Mouse (Mus musculus) heart, adult 2 months (tissue): ENCODE data around the gene Pbx1. TPM values are rescaled to one million over a fixed set of nuclear protein-coding genes. Genes with fewer than 3 reads are reported as not detected.
"Not testable (repeated sequence)": the region's sequence is repeated elsewhere in the genome, so short reads cannot be mapped to it uniquely, and the experiment has no call there.

Source experiments
- DNase-seq, 2 experiments: peaks; one replicate each; pipeline ENCODE4 v3.0.0; 2021
- H3K27ac ChIP-seq: fragments of 200-600 bp; 2 replicates; pipeline ENCODE4 v1.8.1; 2022
- H3K27me3 ChIP-seq: fragments of 200-500 bp; 2 replicates; pipeline ENCODE4 v1.6.1; 2012; ENCODE audit warnings: mild to moderate bottlenecking, low read length, inconsistent platforms, mixed read lengths; ENCODE audit not compliant: control insufficient read depth, insufficient read depth
- H3K36me3 ChIP-seq: fragments of 200-500 bp; 2 replicates; pipeline ENCODE4 v1.6.1; 2012; ENCODE audit warnings: low read length, inconsistent platforms; ENCODE audit not compliant: control insufficient read depth, insufficient read depth
- H3K4me1 ChIP-seq: fragments of 200-500 bp; 2 replicates; pipeline ENCODE4 v1.6.1; 2011; ENCODE audit warnings: low read length; ENCODE audit not compliant: control insufficient read depth, insufficient read depth
- H3K4me3 ChIP-seq: fragments of 200-600 bp; 2 replicates; pipeline ENCODE4 v1.8.1; 2022
- H3K79me2 ChIP-seq: fragments of 200-500 bp; replicated peaks from 2 replicates; pipeline ENCODE4 v1.6.1; 2012; ENCODE audit warnings: mild to moderate bottlenecking, inconsistent platforms, low read length, moderate library complexity, mixed read lengths; ENCODE audit not compliant: control insufficient read depth, insufficient read depth
- H3K9ac ChIP-seq: fragments of 200-500 bp; 2 replicates; pipeline ENCODE4 v1.6.1; 2012; ENCODE audit warnings: low read depth, mild to moderate bottlenecking, control low read depth, inconsistent platforms, low read length, mixed read lengths
- CTCF ChIP-seq: fragments of 200-600 bp; IDR thresholded peaks from 2 replicates; pipeline ENCODE4 v1.8.1; 2022; ENCODE audit warnings: antibody characterized with exemption, mild to moderate bottlenecking, moderate library complexity
- EP300 ChIP-seq: fragments of 200-500 bp; IDR thresholded peaks from 2 replicates; pipeline ENCODE4 v1.6.1; 2011; ENCODE audit warnings: low read depth, low read length, control low read depth; ENCODE audit not compliant: insufficient read depth
- POLR2A ChIP-seq: fragments of 200-500 bp; IDR thresholded peaks from 2 replicates; pipeline ENCODE4 v1.6.1; 2011; ENCODE audit warnings: mild to moderate bottlenecking, low read depth, low read length, control low read depth; ENCODE audit not compliant: insufficient read depth
- WGBS: fragments of 180-500 bp; shearing (Covaris S2); methylation state at CpG from one replicate; pipeline ENCODE4 v1.1.7; 2018; 5-methylcytosine and 5-hydroxymethylcytosine counted together
- intact Hi-C: fragments of 180-260 bp; cut with DNase I; formaldehyde crosslinking; loops from one replicate; pipeline ENCODE4 v1.15.1; 2025
- long read RNA-seq: library from polyadenylated mRNA; stranded (forward); transcript quantifications from one replicate; pipeline ENCODE4 v2.0.0, GENCODE M21; 2021
- polyA plus RNA-seq: library from polyadenylated mRNA; depleted of rRNA; stranded (reverse); fragments of >200 nt; gene quantifications from 2 replicates; pipeline ENCODE4 v1.2.3, GENCODE M21; 2012; rRNA removed
- total RNA-seq, 2 experiments: library from RNA; stranded (reverse); gene quantifications; 2 replicates each; pipeline ENCODE4 v1.2.3; 2021

The Pbx1 gene
- total RNA-seq (10 to 100 TPM; 52.8 to 54.7 TPM), polyA plus RNA-seq (33.1 and 47.6 TPM in 2 replicates)
- long read RNA-seq, partial matches to known transcripts = 3 of 9 reads
- long read RNA-seq, other reads (novel, unspliced or antisense) = 6 of 9 reads

DNA sequence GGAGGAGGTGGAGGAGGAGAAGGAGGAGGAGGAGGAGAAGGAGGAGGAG, at the start of gene Pbx1:
Gene Pbx1 (minus strand): TSS at position 39 of the 49 bp plus-strand sequence.
- not testable (repeated sequence) for H3K36me3 ChIP-seq, H3K79me2 ChIP-seq, H3K4me1 ChIP-seq, H3K27me3 ChIP-seq, DNase-seq
- Histone ChIP-seq H3K9ac (peak within 1 kb of the TSS; percentile 83), H3K27ac (peak within 1 kb of the TSS; percentile 94), H3K4me3 (peak within 1 kb of the TSS; percentile 77)
- intact Hi-C loops = loop anchor here (5.0 to 10.0 kb wide), 3 partner anchors 145 to 337 kb away; no protein-coding TSS in a partner anchor

DNA sequence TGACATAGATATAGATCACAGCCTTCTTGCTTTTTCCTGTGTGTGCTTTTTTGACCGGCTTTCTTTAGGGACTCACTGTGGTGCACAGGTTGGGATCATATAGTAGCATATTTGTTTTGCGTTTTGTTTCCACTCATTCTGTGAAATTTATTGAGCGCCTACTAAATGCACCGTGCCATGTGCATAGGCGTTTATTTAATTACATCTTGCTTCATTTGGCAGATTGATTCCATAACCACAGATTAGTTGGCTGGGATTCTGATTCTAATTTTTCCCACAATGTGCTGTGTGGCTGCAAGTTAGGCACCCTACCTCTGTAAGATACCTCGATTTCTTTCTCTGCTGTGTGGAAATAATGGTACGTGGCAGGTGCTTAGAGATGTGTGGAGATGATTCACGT, 47.6 kb upstream of the Pbx1 start:
- no peak for DNase-seq
- Histone ChIP-seq H3K27ac (no peak overlapping the region), H3K4me3 (no peak overlapping the region), H3K4me1 (0 out of 2 replicates have a peak, but pooled peaks cover 3% of the 10 kb centered on the region), H3K36me3 (peaks cover 5% of the 10 kb centered on the region; the same call in 1 of the 2 replicates), H3K79me2 (no peaks in the 10 kb centered on the region), H3K27me3 (no peaks in the 10 kb centered on the region), H3K9ac (no peak overlapping the region)
- no peak for TF ChIP-seq POLR2A
- TF ChIP-seq EP300 = no peak
- TF ChIP-seq CTCF = no peak
- intact Hi-C loops = no loop called here
- 87% methylated on average over 8 of the region's 8 CpGs for WGBS

DNA sequence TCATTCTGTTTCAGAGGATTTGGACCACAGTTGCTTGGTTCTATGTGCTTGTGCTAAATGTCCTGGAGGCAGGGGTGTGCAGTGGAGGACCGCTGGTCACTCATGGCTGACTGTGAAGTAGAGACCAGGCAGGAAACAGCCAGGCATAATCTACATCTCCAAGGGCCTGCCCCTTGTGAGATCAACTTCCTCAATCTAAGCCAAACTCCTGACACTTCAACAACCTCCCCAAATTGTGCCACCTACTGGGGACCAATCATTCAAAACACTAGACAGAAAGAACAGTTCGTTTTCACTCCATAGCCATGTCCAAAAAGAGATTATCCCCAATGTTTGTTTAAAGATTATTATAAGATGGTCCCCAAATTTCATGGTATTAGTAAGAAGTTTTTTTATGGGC, 46.8 kb upstream of the Pbx1 start:
- Histone ChIP-seq H3K27me3 (no peaks in the 10 kb centered on the region), H3K4me1 (0 out of 2 replicates have a peak, but pooled peaks cover 3% of the 10 kb centered on the region), H3K27ac (no peak overlapping the region), H3K9ac (no peak overlapping the region), H3K36me3 (peaks cover 5% of the 10 kb centered on the region; the same call in 1 of the 2 replicates), H3K79me2 (no peaks in the 10 kb centered on the region), H3K4me3 (no peak overlapping the region)
- DNase-seq = no peak
- 59% methylated on average over 2 of the region's 2 CpGs for WGBS
- intact Hi-C loops = no loop called here
- no peak for TF ChIP-seq EP300
- peak; percentile 32 for TF ChIP-seq CTCF
- TF ChIP-seq POLR2A = no peak

DNA sequence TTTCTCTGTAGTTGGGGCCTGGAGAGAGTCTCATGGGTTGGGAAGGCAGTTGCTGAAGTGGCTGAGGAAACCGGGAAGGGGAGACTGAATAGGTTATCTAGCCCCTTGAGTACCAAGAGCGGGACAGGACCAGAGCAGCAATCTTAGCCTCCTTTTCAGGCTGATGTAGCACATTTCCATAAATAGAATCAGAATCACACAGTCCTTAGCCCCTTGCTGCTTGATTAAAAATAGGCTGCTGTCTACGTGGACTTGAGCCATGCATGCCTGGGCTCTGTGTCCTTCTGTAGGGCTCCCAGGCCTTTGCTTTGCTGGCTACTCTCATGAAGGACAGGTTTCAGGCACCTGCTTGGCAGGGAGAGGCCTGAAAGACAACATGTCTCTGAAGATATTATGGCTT, 44.8 kb upstream of the Pbx1 start:
- no peak overlapping the region for H3K9ac ChIP-seq

DNA sequence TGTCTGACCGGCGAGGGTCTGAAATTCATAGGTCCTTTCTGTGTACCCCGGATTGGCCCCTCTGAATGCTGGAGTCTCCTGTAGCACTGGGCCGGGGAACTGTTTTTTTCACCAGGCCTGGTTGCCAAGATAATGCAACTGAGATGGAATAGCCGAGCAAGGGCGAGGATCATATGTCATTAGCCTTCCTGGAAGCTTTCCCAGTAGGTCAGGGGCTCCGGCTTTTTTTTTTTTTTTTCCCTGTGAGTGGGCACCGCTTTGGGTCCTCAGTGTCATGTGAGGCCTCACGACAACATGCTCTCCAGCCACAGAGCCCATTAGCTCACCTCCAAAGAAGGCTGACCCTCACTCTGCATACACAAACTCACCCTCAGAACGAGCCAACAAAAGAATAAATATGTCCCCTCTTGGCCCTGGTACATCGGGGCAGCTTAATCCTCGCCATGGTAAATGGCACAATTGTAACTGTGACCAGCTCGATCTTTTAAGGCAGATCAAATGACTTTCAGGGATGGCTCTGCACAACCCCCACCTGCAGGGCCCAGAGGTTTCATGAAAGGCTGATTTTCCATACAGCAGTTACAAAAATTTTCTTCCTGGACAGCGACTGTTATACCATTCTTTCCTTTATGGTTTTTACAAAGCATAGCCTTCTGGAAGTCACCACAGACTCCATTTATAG, 44.3 kb upstream of the Pbx1 start:
- no peaks in the 10 kb centered on the region for H3K79me2 ChIP-seq
- H3K36me3 ChIP-seq = peaks cover 5% of the 10 kb centered on the region; the same call in 1 of the 2 replicates
- 0 out of 2 replicates have a peak, but pooled peaks cover 3% of the 10 kb centered on the region for H3K4me1 ChIP-seq
- WGBS = 54% methylated on average over 14 of the region's 14 CpGs
- peak in 1 of 2 experiments; percentile 20 for DNase-seq
- intact Hi-C loops = no loop called here
- no peak overlapping the region for H3K9ac ChIP-seq
- H3K27me3 ChIP-seq = no peaks in the 10 kb centered on the region
- TF ChIP-seq CTCF = no peak
- TF ChIP-seq POLR2A = no peak
- TF ChIP-seq EP300 = no peak
- H3K27ac ChIP-seq = peak overlapping the region; percentile 67
- H3K4me3 ChIP-seq = no peak overlapping the region

More for the DNA sequence above, 44.8 kb upstream of the Pbx1 start:
- peaks cover 5% of the 10 kb centered on the region; the same call in 1 of the 2 replicates for H3K36me3 ChIP-seq
- TF ChIP-seq EP300 (peak; percentile 31; the same call in 1 of the 2 replicates), POLR2A (0 out of 2 replicates have a peak, but pooled peaks have one; percentile 26), CTCF (no peak)
- peak overlapping the region; percentile 67 for H3K27ac ChIP-seq
- peak; percentile 28 to 72 for DNase-seq
- no peaks in the 10 kb centered on the region for H3K27me3 ChIP-seq
- no peaks in the 10 kb centered on the region for H3K79me2 ChIP-seq
- intact Hi-C loops = no loop called here
- 0 out of 2 replicates have a peak, but pooled peaks cover 3% of the 10 kb centered on the region for H3K4me1 ChIP-seq
- H3K4me3 ChIP-seq = no peak overlapping the region
- WGBS = 36% methylated on average over 3 of the region's 3 CpGs

DNA sequence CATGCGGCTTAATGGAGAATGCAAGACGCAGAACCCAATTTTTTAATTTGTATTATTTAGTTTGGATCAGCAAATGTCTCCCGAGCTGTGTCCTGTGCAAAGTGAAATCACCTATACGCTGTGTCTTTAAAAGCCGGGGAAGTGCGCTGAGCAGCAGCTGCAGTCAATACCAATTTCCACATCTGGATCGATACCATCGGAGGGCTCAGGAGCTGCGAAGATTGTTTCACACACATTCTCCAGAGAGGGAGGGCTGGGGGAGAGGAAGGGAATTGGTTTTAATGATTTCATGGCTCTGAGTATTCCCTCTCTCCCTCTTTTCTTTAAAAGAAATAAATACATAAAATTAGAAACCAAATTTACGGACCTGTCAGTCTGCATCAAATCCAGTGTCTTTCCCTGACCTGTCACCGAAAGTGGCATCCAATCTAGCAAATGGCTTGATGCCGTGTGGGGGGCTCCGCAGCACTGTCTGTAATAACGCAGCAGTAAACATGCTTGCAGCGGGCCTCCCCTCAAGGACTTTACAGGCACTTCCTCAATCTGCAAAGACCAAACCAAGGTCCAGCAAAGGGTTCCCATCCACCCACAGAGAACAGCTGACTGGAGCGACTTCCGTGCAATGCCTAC, 43.6 kb upstream of the Pbx1 start:
- H3K27ac ChIP-seq = peak overlapping the region; percentile 7; the same call in 1 of the 2 replicates
- WGBS = 93% methylated on average over 17 of the region's 17 CpGs
- peaks cover 5% of the 10 kb centered on the region; the same call in 1 of the 2 replicates for H3K36me3 ChIP-seq
- H3K27me3 ChIP-seq = no peaks in the 10 kb centered on the region
- DNase-seq = no peak
- intact Hi-C loops = no loop called here
- no peak for TF ChIP-seq CTCF
- TF ChIP-seq POLR2A = no peak
- TF ChIP-seq EP300 = no peak
- H3K4me1 ChIP-seq = 0 out of 2 replicates have a peak, but pooled peaks cover 3% of the 10 kb centered on the region
- H3K79me2 ChIP-seq = no peaks in the 10 kb centered on the region
- no peak overlapping the region for H3K9ac ChIP-seq
- H3K4me3 ChIP-seq = no peak overlapping the region
